ENCODE assay signal across 13 mouse cellular contexts in the genomic region with DNA sequence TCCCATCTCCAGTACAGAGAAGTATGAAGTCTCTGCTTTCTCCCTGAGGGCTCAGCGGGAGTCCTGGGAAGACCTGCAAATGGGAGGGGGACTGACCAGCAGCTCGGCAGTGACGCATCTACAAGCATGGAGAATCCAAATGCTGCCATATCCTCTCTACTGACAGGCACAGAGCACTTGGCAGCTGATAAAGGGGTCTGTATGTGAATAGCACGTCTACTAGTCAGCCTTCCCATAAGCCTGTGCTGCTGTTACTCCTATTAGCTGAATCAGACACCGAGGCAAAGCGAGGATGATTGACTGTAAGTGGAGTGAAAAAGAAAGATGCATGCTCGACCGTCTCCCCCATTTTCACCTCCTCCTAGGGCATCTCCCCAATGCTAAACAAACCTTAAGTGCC.
"Had no signal": no experiment of that assay in that cellular context is flagged by ENCODE, and none has a peak within 500 bp of the region (broad histone marks: within the 10 kb centered on the region; RNA-seq: fewer than 3 reads in every experiment).

No protein-coding gene starts in this region.

- H3K36me3 ChIP-seq: limb, embryonic 10.5 days; liver, embryonic 15.5 days; neural tube, embryonic 12.5 days; stomach, embryonic 15.5 days had no signal

- H3K4me3 ChIP-seq: left cerebral cortex, adult 2 months; limb, embryonic 10.5 days; liver, embryonic 15.5 days; neural tube, embryonic 12.5 days; stomach, embryonic 15.5 days had no signal

- H3K4me2 ChIP-seq: liver, embryonic 11.5 days; liver, embryonic 15.5 days; neural tube, embryonic 12.5 days; stomach, embryonic 15.5 days had no signal

- ATAC-seq: lung, postnatal 0 days had no signal

- H3K9ac ChIP-seq: liver, embryonic 15.5 days; neural tube, embryonic 12.5 days; stomach, embryonic 15.5 days had no signal

- H3K27ac ChIP-seq: left cerebral cortex, adult 2 months; limb, embryonic 10.5 days; liver, embryonic 15.5 days; neural tube, embryonic 12.5 days; stomach, embryonic 15.5 days had no signal

- DNase-seq: kidney, postnatal 25 days; lung, adult 2 months; lung, postnatal 36 days; right cerebral cortex, postnatal 14 days; thymus, adult 2 months; thymus, postnatal 36 days had no signal

- H3K4me1 ChIP-seq: limb, embryonic 10.5 days; liver, embryonic 15.5 days; stomach, embryonic 15.5 days had no signal

- H3K9me3 ChIP-seq: limb, embryonic 10.5 days; liver, embryonic 15.5 days; neural tube, embryonic 12.5 days; stomach, embryonic 15.5 days had no signal

- H3K27me3 ChIP-seq: liver, embryonic 15.5 days; neural tube, embryonic 12.5 days; stomach, embryonic 15.5 days had no signal
